Mouse (Mus musculus) myocyte (in vitro differentiated cells): ENCODE results near the gene Furin.

Source experiments
- E2F4 ChIP-seq: IDR thresholded peaks from one replicate; pipeline ENCODE4 v1.6.1; 2011; ENCODE audit warnings: mild to moderate bottlenecking, control low read depth, moderate library complexity; ENCODE audit not compliant: insufficient read depth
- MAX ChIP-seq: IDR thresholded peaks from one replicate; pipeline ENCODE4 v1.6.1; 2011; ENCODE audit warnings: low read depth, mild to moderate bottlenecking, control low read depth
- MYOD1 ChIP-seq, 3 experiments: IDR thresholded peaks; one replicate each; pipeline ENCODE4 v1.6.1; 2011; ENCODE audit warnings: control low read depth in 2 of 3, low read depth in 2 of 3, mild to moderate bottlenecking in 2 of 3, moderate library complexity in 1 of 3; ENCODE audit not compliant: insufficient read length in 2 of 3, control insufficient read depth in 1 of 3
- POLR2A ChIP-seq: IDR thresholded peaks from one replicate; pipeline ENCODE4 v1.6.1; 2011; ENCODE audit warnings: low read depth, mild to moderate bottlenecking, control low read depth, moderate library complexity; ENCODE audit not compliant: insufficient read length
- POLR2AphosphoS2 ChIP-seq: IDR thresholded peaks from one replicate; pipeline ENCODE4 v1.6.1; 2011; ENCODE audit warnings: low read depth, control low read depth; ENCODE audit not compliant: insufficient read length
- TCF12 ChIP-seq: IDR thresholded peaks from one replicate; pipeline ENCODE4 v1.6.1; 2011; ENCODE audit warnings: mild to moderate bottlenecking, control low read depth; ENCODE audit not compliant: poor library complexity, insufficient read depth, severe bottlenecking
- USF1 ChIP-seq: IDR thresholded peaks from one replicate; pipeline ENCODE4 v1.6.1; 2011; ENCODE audit warnings: low read depth, mild to moderate bottlenecking, control low read depth, moderate library complexity

DNA sequence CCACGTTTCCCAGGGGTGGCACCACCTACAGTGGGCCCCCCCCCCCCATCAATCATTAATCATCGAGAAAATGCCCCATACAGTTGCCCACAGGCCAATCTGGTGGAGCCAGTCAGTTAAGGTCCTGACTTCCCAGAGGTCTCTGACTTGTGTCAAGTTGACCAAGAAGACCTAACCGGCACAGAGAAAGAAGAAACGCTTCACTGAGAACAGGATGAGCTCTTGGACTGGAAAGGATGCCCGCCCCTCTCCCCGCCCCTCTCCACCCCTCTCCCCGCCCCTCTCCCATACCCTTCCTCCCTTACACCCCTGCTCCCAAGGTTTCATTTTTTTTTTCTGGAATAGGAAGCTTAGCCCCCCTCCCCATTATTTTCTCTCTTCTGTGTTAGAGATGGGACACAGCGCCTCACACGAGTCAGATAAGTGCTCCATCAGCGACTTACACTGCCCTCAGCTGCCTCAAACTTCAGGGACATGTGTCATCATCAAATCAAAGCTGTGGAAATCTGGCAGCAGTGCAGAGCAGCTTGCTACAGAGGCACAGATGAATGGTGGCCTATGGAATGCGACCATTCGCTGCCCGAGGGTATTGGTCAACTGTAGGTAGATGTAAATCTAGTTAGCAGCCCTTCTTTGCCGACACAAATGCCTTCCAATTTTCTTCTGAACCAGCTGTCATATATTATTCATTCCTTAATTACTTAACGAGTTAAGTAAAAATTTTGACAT, 34.0 kb upstream of the Furin start:
- no peak for TF ChIP-seq E2F4
- no peak for TF ChIP-seq POLR2A
- no peak for TF ChIP-seq MAX
- TF ChIP-seq USF1, result no peak
- TF ChIP-seq TCF12, result no peak
- no peak for TF ChIP-seq MYOD1 (IDR thresholded peaks at IDR 0.05; ENCODE audit: control insufficient read depth in 1 of 3, insufficient read length in 2 of 3, low read depth in 2 of 3)
- TF ChIP-seq POLR2AphosphoS2, result no peak
